Mouse (Mus musculus): ENCODE data around the gene Klhl10. TPM values are rescaled to one million over a fixed set of nuclear protein-coding genes. Genes with fewer than 3 reads are reported as not detected.

Gene Klhl10
- total and polyA plus RNA-seq, 3 experiments: 0.65 to 0.81 TPM; not detected in 1

- Histone ChIP-seq H3K36me3 (ENCODE audit: control insufficient read depth in 1 of 2, insufficient read depth in 2 of 2, low read length in 2 of 2) (peaks cover 7 to 45% of the 10 kb centered on the region in 2 experiments), H3K27ac (ENCODE audit: control insufficient read depth, low read depth, low read length) (no peak overlapping the region), H3K9me3 (replicated peaks; ENCODE audit: insufficient read depth, low read length) (no peaks in the 10 kb centered on the region), H3K27me3 (ENCODE audit: control insufficient read depth in 1 of 2, insufficient read depth in 2 of 2, low read length in 2 of 2) (no peaks in the 10 kb centered on the region), H3K4me1 (ENCODE audit: control insufficient read depth in 1 of 2, insufficient read depth in 2 of 2, low read length in 2 of 2) (peaks cover 15 to 27% of the 10 kb centered on the region in 2 experiments), H3K79me2 (ENCODE audit: control insufficient read depth, insufficient read depth, low read length, poor library complexity) (peaks cover 50% of the 10 kb centered on the region), H3K9ac (ENCODE audit: control insufficient read depth, low read depth, low read length, poor library complexity, severe bottlenecking) (peak overlapping the region; percentile 85), H3K4me3 (ENCODE audit: control insufficient read depth in 1 of 2, insufficient read depth in 1 of 2, low read depth in 2 of 2, low read length in 2 of 2) (peak overlapping the region; percentile 76 to 91)
- 0 out of 2 replicates have a peak, but pooled peaks have one; percentile 21 for TF ChIP-seq TBP (IDR thresholded peaks at IDR 0.05; ENCODE audit: low read depth, low read length)
- TF ChIP-seq EP300 (IDR thresholded peaks at IDR 0.05; ENCODE audit: low read depth in 1 of 2, low read length in 2 of 2): peak in 1 of 2 experiments; percentile 29; a peak in 1 of 4 replicates
- no peak for TF ChIP-seq E2F4 (IDR thresholded peaks at IDR 0.05; ENCODE audit: borderline replicate concordance, low read depth, low read length)
- peak; percentile 44 for DNase-seq (ENCODE audit: low read depth, low spot score)
These were observed 29.9 kb downstream of the Klhl10 start for GRCm38 (mm10) chr11:100471352-100472196.

GRCm38 (mm10) chr11:100472197-100472934 is 30.6 kb downstream of the Klhl10 start, which contains the start of gene Klhl11:
TSS of gene Klhl11 (minus strand) at chr11:100472741.
- peak; percentile 46 for TF ChIP-seq SMC3 (IDR thresholded peaks at IDR 0.05; ENCODE audit: low read depth, low read length)
- peak; percentile 81; the same call in 1 of the 2 replicates for TF ChIP-seq SIN3A (IDR thresholded peaks at IDR 0.05; ENCODE audit: low read length)
- no peak for TF ChIP-seq MAFK (IDR thresholded peaks at IDR 0.05; ENCODE audit: borderline replicate concordance, low read depth, low read length)
- TF ChIP-seq ZNF384 (IDR thresholded peaks at IDR 0.05; ENCODE audit: low read depth, low read length): peak; percentile 93
- peak; percentile 89 for TF ChIP-seq POLR2AphosphoS2 (IDR thresholded peaks at IDR 0.05; ENCODE audit: low read length)
- peak in 1 of 2 experiments; percentile 10; a peak in 1 of 4 replicates for TF ChIP-seq EP300 (IDR thresholded peaks at IDR 0.05; ENCODE audit: low read depth in 1 of 2, low read length in 2 of 2)
- peak; percentile 65; the same call in 1 of the 2 replicates for TF ChIP-seq UBTF (IDR thresholded peaks at IDR 0.05; ENCODE audit: borderline replicate concordance, insufficient read depth, low read depth, low read length)
- no peak for TF ChIP-seq BHLHE40 (IDR thresholded peaks at IDR 0.05; ENCODE audit: borderline replicate concordance, low read depth, low read length)
- TF ChIP-seq NELFE (IDR thresholded peaks at IDR 0.05; ENCODE audit: low read depth, low read length): peak; percentile 99
- peak; percentile 89 for TF ChIP-seq HCFC1 (IDR thresholded peaks at IDR 0.05; ENCODE audit: low read depth, low read length)
- no peak for TF ChIP-seq RCOR1 (IDR thresholded peaks at IDR 0.05; ENCODE audit: low read depth, low read length)
- TF ChIP-seq MYB (IDR thresholded peaks at IDR 0.05; ENCODE audit: low read depth, low read length): no peak
- peak; percentile 94 for TF ChIP-seq NRF1 (IDR thresholded peaks at IDR 0.05; ENCODE audit: insufficient read depth, low read depth, low read length, poor library complexity, severe bottlenecking)
- TF ChIP-seq TCF12 (IDR thresholded peaks at IDR 0.05; ENCODE audit: low read depth, low read length): peak; percentile 83
- peak; percentile 98 to 99 for TF ChIP-seq POLR2A (IDR thresholded peaks at IDR 0.05; ENCODE audit: control insufficient read depth in 1 of 2, insufficient read depth in 1 of 2, low read depth in 1 of 2, low read length in 2 of 2, poor library complexity in 1 of 2)
- TF ChIP-seq MEF2A (IDR thresholded peaks at IDR 0.05; ENCODE audit: extremely low read depth, insufficient replicate concordance, low read depth, low read length, poor library complexity, severe bottlenecking): 0 out of 2 replicates have a peak, but pooled peaks have one; percentile 35
- peak; percentile 95 for TF ChIP-seq TBP (IDR thresholded peaks at IDR 0.05; ENCODE audit: low read depth, low read length)
- peak; percentile 97 for TF ChIP-seq ZMIZ1 (IDR thresholded peaks at IDR 0.05; ENCODE audit: low read depth, low read length)
- TF ChIP-seq ETS1 (IDR thresholded peaks at IDR 0.05; ENCODE audit: low read depth, low read length): 0 out of 2 replicates have a peak, but pooled peaks have one; percentile 12
- no peak for TF ChIP-seq GATA1 (IDR thresholded peaks at IDR 0.05; ENCODE audit: low read depth, low read length)
- TF ChIP-seq CTCF (IDR thresholded peaks at IDR 0.05 in 2 of 3, conservative IDR thresholded peaks at IDR 0.05 in 1 of 3; ENCODE audit: control insufficient read depth in 1 of 3, insufficient read depth in 1 of 3, low read depth in 2 of 3, low read length in 3 of 3, poor library complexity in 1 of 3, severe bottlenecking in 1 of 3): peak; percentile 69 to 92 (median 92)
- peak; percentile 71 for TF ChIP-seq MXI1 (IDR thresholded peaks at IDR 0.05; ENCODE audit: low read depth, low read length)
- peak; percentile 72; the same call in 1 of the 2 replicates for TF ChIP-seq CHD1 (IDR thresholded peaks at IDR 0.05; ENCODE audit: low read depth, low read length)
- peak; percentile 53; the same call in 1 of the 2 replicates for TF ChIP-seq MAX (IDR thresholded peaks at IDR 0.05; ENCODE audit: low read length)
- no peak for TF ChIP-seq JUND (IDR thresholded peaks at IDR 0.05; ENCODE audit: low read depth, low read length)
- H3K4me1 ChIP-seq (ENCODE audit: control insufficient read depth in 1 of 2, insufficient read depth in 2 of 2, low read length in 2 of 2): peaks cover 10 to 21% of the 10 kb centered on the region in 2 experiments
- no peaks in the 10 kb centered on the region for H3K9me3 ChIP-seq (replicated peaks; ENCODE audit: insufficient read depth, low read length)
- peaks cover 11 to 37% of the 10 kb centered on the region in 2 experiments for H3K36me3 ChIP-seq (ENCODE audit: control insufficient read depth in 1 of 2, insufficient read depth in 2 of 2, low read length in 2 of 2)
- peak; percentile 97 for DNase-seq (ENCODE audit: low read depth, low spot score)
- peaks cover 44% of the 10 kb centered on the region for H3K79me2 ChIP-seq (ENCODE audit: control insufficient read depth, insufficient read depth, low read length, poor library complexity)
- no peaks in the 10 kb centered on the region for H3K27me3 ChIP-seq (ENCODE audit: control insufficient read depth in 1 of 2, insufficient read depth in 2 of 2, low read length in 2 of 2)
- H3K4me3 ChIP-seq (ENCODE audit: control insufficient read depth in 1 of 2, insufficient read depth in 1 of 2, low read depth in 2 of 2, low read length in 2 of 2): peak within 1 kb of the TSS; percentile 76 to 91
- peak within 1 kb of the TSS; percentile 85 for H3K9ac ChIP-seq (ENCODE audit: control insufficient read depth, low read depth, low read length, poor library complexity, severe bottlenecking)
- peak within 1 kb of the TSS; percentile 41 for H3K27ac ChIP-seq (ENCODE audit: control insufficient read depth, low read depth, low read length)
